Mouse (Mus musculus) kidney, adult 2 months (tissue): ENCODE measurements around the gene Rita1.

Experiments used
- CTCF ChIP-seq: fragments of 200-500 bp; conservative IDR thresholded peaks from 2 replicates; pipeline ENCODE4 v1.5.1; 2011; ENCODE audit warnings: low read depth, mild to moderate bottlenecking, control low read depth, low read length, moderate library complexity, mixed read lengths; ENCODE audit not compliant: insufficient read depth, insufficient read length
- POLR2A ChIP-seq: fragments of 200-500 bp; IDR thresholded peaks from one replicate; pipeline ENCODE4 v1.6.1; 2011; ENCODE audit warnings: low read depth, low read length, control low read depth

DNA sequence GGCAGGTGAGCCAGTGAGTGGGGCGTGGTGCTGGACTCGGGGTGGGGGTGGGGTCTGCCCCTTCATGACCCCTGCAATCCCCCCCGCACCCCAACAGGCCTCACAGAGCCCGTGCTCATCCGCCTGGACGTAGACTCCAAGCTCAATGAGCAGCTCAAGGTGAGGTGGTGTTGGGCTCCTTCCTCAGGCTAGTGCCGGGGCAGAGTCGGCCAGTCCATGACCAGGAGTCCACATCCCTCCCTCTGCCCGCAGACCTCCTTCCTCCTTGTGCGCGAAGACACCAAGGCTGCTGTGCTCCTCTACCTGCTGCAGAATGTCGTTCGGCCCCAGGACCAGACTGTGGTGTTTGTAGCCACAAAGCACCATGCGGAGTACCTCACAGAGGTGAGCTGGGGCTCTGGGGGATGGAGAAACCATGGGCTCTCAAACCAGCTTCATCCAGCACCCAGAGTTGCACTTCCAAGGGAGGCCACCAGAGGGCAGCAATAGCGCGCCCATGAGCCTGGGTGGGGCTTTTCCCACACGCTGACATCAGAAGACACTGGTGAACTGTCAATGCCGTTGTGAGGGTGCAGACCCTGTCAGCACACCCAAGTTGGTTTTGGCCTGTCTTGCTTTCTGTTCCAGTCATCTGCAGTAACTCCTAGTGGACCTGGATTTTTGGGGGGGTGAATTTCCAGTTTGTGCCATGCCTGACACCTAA lies 8.1 kb upstream of the Rita1 start:
- TF ChIP-seq POLR2A (no peak), CTCF (peak; percentile 93)
